Mouse (Mus musculus): ENCODE results near the gene Lrp2. TPM values are rescaled to one million over a fixed set of nuclear protein-coding genes. Genes with fewer than 3 reads are reported as not detected.

The Lrp2 gene
- total and polyA plus RNA-seq, 3 experiments, result 0.01 TPM; not detected in 2

DNA sequence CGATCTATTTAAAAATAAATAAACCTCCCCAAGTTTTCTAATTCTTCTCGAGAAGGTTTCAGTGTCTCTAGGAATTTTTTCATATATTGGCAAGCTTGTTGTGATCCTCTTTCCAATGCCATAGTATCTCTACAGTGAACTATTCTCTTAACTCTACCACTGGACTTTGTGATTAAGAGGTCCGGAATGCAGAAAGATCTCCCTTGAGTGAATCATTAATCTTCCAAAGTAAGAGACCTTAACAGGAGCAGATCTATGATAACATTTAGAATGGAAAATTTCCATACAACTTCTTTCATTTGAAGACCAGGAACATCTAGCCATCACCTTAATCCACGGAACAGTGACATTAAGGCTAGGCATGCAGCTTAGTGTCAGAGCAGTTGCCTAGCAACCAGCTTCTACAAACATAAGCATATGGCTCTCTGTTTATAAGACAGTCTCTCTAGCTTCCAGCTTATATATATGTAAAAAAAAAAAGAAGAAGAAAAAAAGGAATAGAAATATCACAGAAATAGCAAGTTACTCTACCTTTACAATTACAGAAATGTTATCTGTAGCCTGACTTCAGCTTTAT lies 139.9 kb downstream of the Lrp2 start:
- Histone ChIP-seq H3K9me3 (replicated peaks; ENCODE audit: insufficient read depth, low read length) (no peaks in the 10 kb centered on the region), H3K27ac (ENCODE audit: control insufficient read depth, low read depth, low read length) (no peak overlapping the region), H3K9ac (ENCODE audit: control insufficient read depth, low read depth, low read length, poor library complexity, severe bottlenecking) (no peak overlapping the region), H3K27me3 (ENCODE audit: control insufficient read depth in 1 of 2, insufficient read depth in 2 of 2, low read length in 2 of 2) (no peaks in the 10 kb centered on the region), H3K36me3 (ENCODE audit: control insufficient read depth in 1 of 2, insufficient read depth in 2 of 2, low read length in 2 of 2) (no peaks in the 10 kb centered on the region), H3K4me3 (ENCODE audit: control insufficient read depth in 1 of 2, insufficient read depth in 1 of 2, low read depth in 2 of 2, low read length in 2 of 2) (no peak overlapping the region), H3K4me1 (ENCODE audit: control insufficient read depth in 1 of 2, insufficient read depth in 2 of 2, low read length in 2 of 2) (no peaks in the 10 kb centered on the region), H3K79me2 (ENCODE audit: control insufficient read depth, insufficient read depth, low read length, poor library complexity) (no peaks in the 10 kb centered on the region)
- TF ChIP-seq NELFE (IDR thresholded peaks at IDR 0.05; ENCODE audit: low read depth, low read length) (no peak), TAL1 (IDR thresholded peaks at IDR 0.05; ENCODE audit: low read length) (no peak), SIN3A (IDR thresholded peaks at IDR 0.05; ENCODE audit: low read length) (no peak), UBTF (IDR thresholded peaks at IDR 0.05; ENCODE audit: borderline replicate concordance, insufficient read depth, low read depth, low read length) (no peak), MXI1 (IDR thresholded peaks at IDR 0.05; ENCODE audit: low read depth, low read length) (no peak), RAD21 (IDR thresholded peaks at IDR 0.05; ENCODE audit: low read depth, low read length) (no peak), NRF1 (IDR thresholded peaks at IDR 0.05; ENCODE audit: insufficient read depth, low read depth, low read length, poor library complexity, severe bottlenecking) (no peak), TBP (IDR thresholded peaks at IDR 0.05; ENCODE audit: low read depth, low read length) (no peak)
- DNase-seq (ENCODE audit: low read depth, low spot score), result no peak

- Histone ChIP-seq H3K36me3 (ENCODE audit: control insufficient read depth in 1 of 2, insufficient read depth in 2 of 2, low read length in 2 of 2) (no peaks in the 10 kb centered on the region), H3K27ac (ENCODE audit: control insufficient read depth, low read depth, low read length) (no peak overlapping the region), H3K4me3 (ENCODE audit: control insufficient read depth in 1 of 2, insufficient read depth in 1 of 2, low read depth in 2 of 2, low read length in 2 of 2) (no peak overlapping the region), H3K27me3 (ENCODE audit: control insufficient read depth in 1 of 2, insufficient read depth in 2 of 2, low read length in 2 of 2) (no peaks in the 10 kb centered on the region), H3K9ac (ENCODE audit: control insufficient read depth, low read depth, low read length, poor library complexity, severe bottlenecking) (no peak overlapping the region), H3K4me1 (ENCODE audit: control insufficient read depth in 1 of 2, insufficient read depth in 2 of 2, low read length in 2 of 2) (no peaks in the 10 kb centered on the region), H3K79me2 (ENCODE audit: control insufficient read depth, insufficient read depth, low read length, poor library complexity) (no peaks in the 10 kb centered on the region), H3K9me3 (replicated peaks; ENCODE audit: insufficient read depth, low read length) (no peaks in the 10 kb centered on the region)
- DNase-seq (ENCODE audit: low read depth, low spot score), result no peak
- no peak for TF ChIP-seq RCOR1 (IDR thresholded peaks at IDR 0.05; ENCODE audit: low read depth, low read length)
- no peak for TF ChIP-seq MAX (IDR thresholded peaks at IDR 0.05; ENCODE audit: low read length)
Observed at GRCm38 (mm10) chr2:69441656-69442055, 144.2 kb downstream of the Lrp2 start.

- no peaks in the 10 kb centered on the region for H3K9me3 ChIP-seq (replicated peaks; ENCODE audit: insufficient read depth, low read length)
- no peak overlapping the region for H3K9ac ChIP-seq (ENCODE audit: control insufficient read depth, low read depth, low read length, poor library complexity, severe bottlenecking)
- H3K4me3 ChIP-seq (ENCODE audit: control insufficient read depth in 1 of 2, insufficient read depth in 1 of 2, low read depth in 2 of 2, low read length in 2 of 2), result no peak overlapping the region
- TF ChIP-seq SMC3 (IDR thresholded peaks at IDR 0.05; ENCODE audit: low read depth, low read length), result peak; percentile 54
- TF ChIP-seq CTCF (IDR thresholded peaks at IDR 0.05 in 2 of 3, conservative IDR thresholded peaks at IDR 0.05 in 1 of 3; ENCODE audit: control insufficient read depth in 1 of 3, insufficient read depth in 1 of 3, low read depth in 2 of 3, low read length in 3 of 3, poor library complexity in 1 of 3, severe bottlenecking in 1 of 3), result peak in 2 of 3 experiments; percentile 30 to 45; a peak in 4 of 6 replicates
- peak; percentile 38 for TF ChIP-seq RAD21 (IDR thresholded peaks at IDR 0.05; ENCODE audit: low read depth, low read length)
- TF ChIP-seq KAT2A (conservative IDR thresholded peaks at IDR 0.05; ENCODE audit: low read depth, low read length), result no peak
- TF ChIP-seq ZC3H11A (IDR thresholded peaks at IDR 0.05; ENCODE audit: low read depth, low read length), result 0 out of 2 replicates have a peak, but pooled peaks have one; percentile 3
- no peak for TF ChIP-seq ZMIZ1 (IDR thresholded peaks at IDR 0.05; ENCODE audit: low read depth, low read length)
- no peaks in the 10 kb centered on the region for H3K4me1 ChIP-seq (ENCODE audit: control insufficient read depth in 1 of 2, insufficient read depth in 2 of 2, low read length in 2 of 2)
- DNase-seq (ENCODE audit: low read depth, low spot score), result peak; percentile 9
- no peaks in the 10 kb centered on the region; a peak in 1 of 4 replicates for H3K27me3 ChIP-seq (ENCODE audit: control insufficient read depth in 1 of 2, insufficient read depth in 2 of 2, low read length in 2 of 2)
- H3K27ac ChIP-seq (ENCODE audit: control insufficient read depth, low read depth, low read length), result no peak overlapping the region
- no peaks in the 10 kb centered on the region for H3K79me2 ChIP-seq (ENCODE audit: control insufficient read depth, insufficient read depth, low read length, poor library complexity)
- H3K36me3 ChIP-seq (ENCODE audit: control insufficient read depth in 1 of 2, insufficient read depth in 2 of 2, low read length in 2 of 2), result no peaks in the 10 kb centered on the region
Observed at GRCm38 (mm10) chr2:69428116-69428515, 157.7 kb downstream of the Lrp2 start.

Measured in MEL (cell line).